Comparison of ENCODE assay signal across 10 mouse cellular contexts in genomic region chr6:119466921-119467784, GRCm38 (mm10). TPM values are rescaled to one million over a fixed set of nuclear protein-coding genes. Genes with fewer than 3 reads are reported as not detected.
DNase-seq lines count a peak whose midpoint lies in the region; ATAC-seq and TF ChIP-seq lines count a peak whose summit lies in the region.
"Had no signal": no experiment of that assay in that cellular context is flagged by ENCODE, and none has a peak within 500 bp of the region (broad histone marks: within the 10 kb centered on the region; RNA-seq: fewer than 3 reads in every experiment).

No protein-coding gene starts in this region.

- TF ChIP-seq CTCF in intestine, postnatal 0 days (IDR thresholded peaks at IDR 0.05; ENCODE audit: low read depth) = no peak

- WGBS in intestine, postnatal 0 days = 53% methylated on average over 10 of the region's 10 CpGs
- WGBS in forebrain, embryonic 14.5 days = 80% methylated on average over 10 of the region's 10 CpGs

- H3K36me3 ChIP-seq in intestine, postnatal 0 days (ENCODE audit: control insufficient read depth, insufficient read depth) = no peaks in the 10 kb centered on the region
- H3K36me3 ChIP-seq in forebrain, embryonic 14.5 days (ENCODE audit: control insufficient read depth, insufficient read depth, low read length) = no peaks in the 10 kb centered on the region

- no peaks in the 10 kb centered on the region for H3K4me1 ChIP-seq in intestine, postnatal 0 days (replicated peaks; ENCODE audit: control insufficient read depth, insufficient read depth, low read length)
- H3K4me1 ChIP-seq in forebrain, embryonic 14.5 days (ENCODE audit: control insufficient read depth, insufficient read depth, low read length) = no peaks in the 10 kb centered on the region

- 0 out of 2 replicates have a peak overlapping the region, but pooled peaks have one; percentile 35 for H3K27ac ChIP-seq in intestine, postnatal 0 days (ENCODE audit: low read depth, low read length)
- no peak overlapping the region; the same call in 1 of the 2 replicates for H3K27ac ChIP-seq in forebrain, embryonic 14.5 days (ENCODE audit: low read depth, low read length)
- H3K27ac ChIP-seq: hindbrain, postnatal 0 days; macrophage had no signal

- H3K4me3 ChIP-seq in intestine, postnatal 0 days (ENCODE audit: low read depth, low read length) = no peak overlapping the region
- H3K4me3 ChIP-seq in forebrain, embryonic 14.5 days (ENCODE audit: low read depth, low read length) = no peak overlapping the region

- H3K9me3 ChIP-seq in intestine, postnatal 0 days (ENCODE audit: control insufficient read depth) = no peaks in the 10 kb centered on the region
- no peaks in the 10 kb centered on the region for H3K9me3 ChIP-seq in forebrain, embryonic 14.5 days (replicated peaks; ENCODE audit: control insufficient read depth, low read length)

- DNase-seq in ovary, postnatal 36 days (ENCODE audit: low spot score) = peak; percentile 41
- DNase-seq in ovary, adult 18-20 months (ENCODE audit: low spot score) = no peak
- peak; percentile 60 for DNase-seq in cerebellum, postnatal 25 days
- no peak for DNase-seq in embryo, embryonic 11 days
- DNase-seq in forebrain, embryonic 14.5 days (ENCODE audit: low spot score) = no peak
- DNase-seq in gastrocnemius, adult 8-10 months (ENCODE audit: low spot score in 2 of 2) = no peak
- DNase-seq in frontal cortex, postnatal 36 days (ENCODE audit: low spot score in 2 of 2) = no peak

- H3K4me2 ChIP-seq in intestine, postnatal 0 days (replicated peaks; ENCODE audit: low read depth) = no peak overlapping the region
- no peak overlapping the region for H3K4me2 ChIP-seq in forebrain, embryonic 14.5 days (ENCODE audit: low read length)

- H3K27me3 ChIP-seq in intestine, postnatal 0 days (replicated peaks; ENCODE audit: control insufficient read depth, insufficient read depth, low read length) = no peaks in the 10 kb centered on the region
- H3K27me3 ChIP-seq in forebrain, embryonic 14.5 days (replicated peaks; ENCODE audit: control insufficient read depth, insufficient read depth, low read length) = no peaks in the 10 kb centered on the region

- no peak overlapping the region for H3K9ac ChIP-seq in intestine, postnatal 0 days (ENCODE audit: low read depth, low read length)
- no peak overlapping the region for H3K9ac ChIP-seq in forebrain, embryonic 14.5 days (ENCODE audit: low read length)

- ATAC-seq in intestine, postnatal 0 days = peak; percentile 25; the same call in 1 of the 2 replicates
- no peak for ATAC-seq in forebrain, embryonic 14.5 days
- ATAC-seq: hindbrain, postnatal 0 days had no signal

RNA-seq across cellular contexts. Expression of gene Fbxl14, which starts 12.3 kb away (rescaled TPM):
- 4.0 and 4.4 TPM in 2 replicates for polyA plus RNA-seq in intestine, postnatal 0 days (2015; fragmentation: Nextera tagmentation; extraction: Ambion mirVana)
- 6.8 and 7.6 TPM in 2 replicates for polyA plus RNA-seq in forebrain, embryonic 14.5 days (2014; fragmentation: Nextera tagmentation; extraction: Ambion mirVana)
- 10 to 100 TPM; 10.2 to 13.8 (median 11.8) TPM for total RNA-seq in gastrocnemius, adult 8-10 months (2022)

RNA-seq across cellular contexts. Expression of gene Adipor2, which starts 49.6 kb away (rescaled TPM):
- polyA plus RNA-seq in intestine, postnatal 0 days (2015; fragmentation: Nextera tagmentation; extraction: Ambion mirVana) = 106 and 124 TPM in 2 replicates
- 33.3 and 39.6 TPM in 2 replicates for polyA plus RNA-seq in forebrain, embryonic 14.5 days (2014; fragmentation: Nextera tagmentation; extraction: Ambion mirVana)
- 100 to 1,000 TPM in 1 of 4 experiments, 10 to 100 TPM in 3; 89.7 to 104 (median 97.1) TPM for total RNA-seq in gastrocnemius, adult 8-10 months (2022)

Comparison
In these comparisons a context has a peak if more than half of its experiments do, and no peak if none do; other contexts are left out.
1. DNase-seq: peak in ovary, postnatal 36 days (single experiment) and cerebellum, postnatal 25 days (2 of 2); none in ovary, adult 18-20 months (single experiment), embryo, embryonic 11 days (single experiment), forebrain, embryonic 14.5 days (single experiment), gastrocnemius, adult 8-10 months (0 of 2) and frontal cortex, postnatal 36 days (0 of 2).